In genomic region chr16:94752781-94753180, GRCm38 (mm10) we compare ENCODE assay signal across 18 mouse cellular contexts.
DNase-seq lines count a peak whose midpoint lies in the region; ATAC-seq and TF ChIP-seq lines count a peak whose summit lies in the region.
"Had no signal": no experiment of that assay in that cellular context is flagged by ENCODE, and none has a peak within 500 bp of the region (broad histone marks: within the 10 kb centered on the region; RNA-seq: fewer than 3 reads in every experiment).

No protein-coding gene starts in this region.

- ATAC-seq in forebrain, postnatal 0 days: no peak
- ATAC-seq: intestine, embryonic 16.5 days had no signal

- TF ChIP-seq CTCF in gastrocnemius, adult 2 months (IDR thresholded peaks at IDR 0.05): no peak
- TF ChIP-seq CTCF in layer of hippocampus, adult 2 months (conservative IDR thresholded peaks at IDR 0.05): no peak
- no peak for TF ChIP-seq CTCF in forebrain, postnatal 0 days (IDR thresholded peaks at IDR 0.05; ENCODE audit: low read depth)

- intact Hi-C loops in gastrocnemius, adult 2 months (cut with DNase I): no loop called here
- intact Hi-C loops in gastrocnemius, postnatal 36 days (cut with DNase I): no loop called here

- no peak overlapping the region for H3K4me3 ChIP-seq in gastrocnemius, adult 2 months
- H3K4me3 ChIP-seq in layer of hippocampus, adult 2 months: no peak overlapping the region
- H3K4me3 ChIP-seq in forebrain, postnatal 0 days (ENCODE audit: low read depth, low read length): no peak overlapping the region
- H3K4me3 ChIP-seq: hindbrain, embryonic 12.5 days; liver, embryonic 13.5 days; megakaryocyte, embryonic 14.5 days; neural tube, embryonic 13.5 days had no signal

- DNase-seq in gastrocnemius, adult 2 months: peak; percentile 39
- DNase-seq in gastrocnemius, postnatal 36 days: no peak
- DNase-seq in layer of hippocampus, adult 2 months (ENCODE audit: low spot score in 2 of 2): no peak
- DNase-seq in layer of hippocampus, postnatal 14 days (ENCODE audit: low spot score in 2 of 2): no peak
- DNase-seq in fibroblast of lung, adult 2 months (ENCODE audit: low read depth): peak; percentile 65
- DNase-seq in lung, postnatal 10 days: peak; percentile 75
- DNase-seq in forebrain, postnatal 0 days: no peak
- DNase-seq in layer of hippocampus, postnatal 36 days: no peak
- DNase-seq: adrenal gland, postnatal 25 days; cerebellum, adult 9-11 months; gastrocnemius, postnatal 10 days; kidney, postnatal 14 days; liver, embryonic 13.5 days; thymus, adult 2 months had no signal

- H3K27me3 ChIP-seq in forebrain, postnatal 0 days (ENCODE audit: insufficient read depth, low read length): no peaks in the 10 kb centered on the region
- H3K27me3 ChIP-seq: hindbrain, embryonic 12.5 days; liver, embryonic 13.5 days; neural tube, embryonic 13.5 days had no signal

- no peaks in the 10 kb centered on the region for H3K9me3 ChIP-seq in forebrain, postnatal 0 days (ENCODE audit: low read length)
- H3K9me3 ChIP-seq: hindbrain, embryonic 12.5 days; liver, embryonic 13.5 days; megakaryocyte, embryonic 14.5 days; neural tube, embryonic 13.5 days had no signal

- H3K4me1 ChIP-seq in forebrain, postnatal 0 days (ENCODE audit: insufficient read depth): peaks cover 7% of the 10 kb centered on the region; the same call in 1 of the 2 replicates
- H3K4me1 ChIP-seq: liver, embryonic 13.5 days; megakaryocyte, embryonic 14.5 days had no signal

- WGBS in forebrain, postnatal 0 days: 41% methylated on average over 10 of the region's 10 CpGs

- H3K36me3 ChIP-seq in forebrain, postnatal 0 days (ENCODE audit: insufficient read depth): no peaks in the 10 kb centered on the region
- H3K36me3 ChIP-seq: hindbrain, embryonic 12.5 days; liver, embryonic 13.5 days; neural tube, embryonic 13.5 days had no signal

- no peak overlapping the region for H3K9ac ChIP-seq in forebrain, postnatal 0 days
- H3K9ac ChIP-seq: hindbrain, embryonic 12.5 days; liver, embryonic 13.5 days; neural tube, embryonic 13.5 days had no signal

- H3K27ac ChIP-seq in gastrocnemius, adult 2 months: no peak overlapping the region
- peak overlapping the region; percentile 39; the same call in 1 of the 2 replicates for H3K27ac ChIP-seq in layer of hippocampus, adult 2 months
- no peak overlapping the region for H3K27ac ChIP-seq in forebrain, postnatal 0 days (ENCODE audit: low read depth, low read length)
- H3K27ac ChIP-seq: hindbrain, embryonic 12.5 days; liver, embryonic 13.5 days; neural tube, embryonic 13.5 days had no signal

- H3K4me2 ChIP-seq in forebrain, postnatal 0 days (ENCODE audit: low read depth): no peak overlapping the region
- H3K4me2 ChIP-seq: hindbrain, embryonic 12.5 days; liver, embryonic 13.5 days; neural tube, embryonic 13.5 days had no signal

Comparison
In these comparisons a context has a peak if more than half of its experiments do, and no peak if none do; other contexts are left out.
1. DNase-seq: peak in gastrocnemius, adult 2 months (single experiment), fibroblast of lung, adult 2 months (single experiment) and lung, postnatal 10 days (single experiment); none in gastrocnemius, postnatal 36 days (0 of 2), layer of hippocampus, adult 2 months (0 of 2), layer of hippocampus, postnatal 14 days (0 of 2), forebrain, postnatal 0 days (single experiment) and layer of hippocampus, postnatal 36 days (0 of 2).